In genomic region chrX:36513726-36514125, GRCm38 (mm10) we compare ENCODE assay signal across 14 mouse cellular contexts. TPM values are rescaled to one million over a fixed set of nuclear protein-coding genes. Genes with fewer than 3 reads are reported as not detected.
DNase-seq lines count a peak whose midpoint lies in the region; ATAC-seq and TF ChIP-seq lines count a peak whose summit lies in the region.
"Had no signal": no experiment of that assay in that cellular context is flagged by ENCODE, and none has a peak within 500 bp of the region (broad histone marks: within the 10 kb centered on the region; RNA-seq: fewer than 3 reads in every experiment).

No protein-coding gene starts in this region.

- H3K9me3 ChIP-seq in liver, postnatal 0 days (ENCODE audit: low read length): no peaks in the 10 kb centered on the region
- H3K9me3 ChIP-seq in liver, embryonic 12.5 days (replicated peaks): no peaks in the 10 kb centered on the region
- H3K9me3 ChIP-seq in MEL (replicated peaks; ENCODE audit: insufficient read depth, low read length): no peaks in the 10 kb centered on the region
- H3K9me3 ChIP-seq: midbrain, embryonic 13.5 days had no signal

- no peak for ATAC-seq in liver, postnatal 0 days
- ATAC-seq in liver, embryonic 12.5 days: no peak
- peak; percentile 52; the same call in 1 of the 2 replicates for ATAC-seq in common myeloid progenitor, adult 5-6 weeks (replicated peaks; ENCODE audit: low read depth, poor library complexity, severe bottlenecking)
- ATAC-seq: midbrain, embryonic 13.5 days had no signal

- peak; percentile 7 to 18 for DNase-seq in adrenal gland, adult 18-20 months (ENCODE audit: low spot score in 2 of 2)
- no peak for DNase-seq in adrenal gland, adult 8-10 months
- DNase-seq in liver, postnatal 0 days: no peak
- peak; percentile 26 for DNase-seq in MEL (ENCODE audit: low read depth, low spot score)
- no peak for DNase-seq in right cerebral cortex, postnatal 10 days (ENCODE audit: low spot score in 2 of 2)
- no peak for DNase-seq in right cerebral cortex, postnatal 14 days
- DNase-seq: B cell, adult 2 months had no signal

- H3K27ac ChIP-seq in liver, postnatal 0 days (ENCODE audit: low read depth): no peak overlapping the region
- no peak overlapping the region for H3K27ac ChIP-seq in liver, embryonic 12.5 days
- H3K27ac ChIP-seq in MEL (ENCODE audit: control insufficient read depth, low read depth, low read length): no peak overlapping the region
- H3K27ac ChIP-seq: midbrain, embryonic 13.5 days had no signal

- TF ChIP-seq POLR2A in MEL (IDR thresholded peaks at IDR 0.05; ENCODE audit: control insufficient read depth in 1 of 2, insufficient read depth in 1 of 2, low read depth in 1 of 2, low read length in 2 of 2, poor library complexity in 1 of 2): no peak

- H3K27me3 ChIP-seq in liver, postnatal 0 days (ENCODE audit: insufficient read depth, low read length): no peaks in the 10 kb centered on the region
- no peaks in the 10 kb centered on the region for H3K27me3 ChIP-seq in liver, embryonic 12.5 days (replicated peaks)
- no peaks in the 10 kb centered on the region for H3K27me3 ChIP-seq in MEL (ENCODE audit: control insufficient read depth in 1 of 2, insufficient read depth in 2 of 2, low read length in 2 of 2)
- H3K27me3 ChIP-seq: midbrain, embryonic 13.5 days had no signal

- H3K4me2 ChIP-seq in liver, postnatal 0 days (ENCODE audit: low read depth, low read length): no peak overlapping the region
- H3K4me2 ChIP-seq in liver, embryonic 12.5 days: no peak overlapping the region
- H3K4me2 ChIP-seq: liver, embryonic 11.5 days; midbrain, embryonic 13.5 days had no signal

- no peak for TF ChIP-seq EP300 in liver, postnatal 0 days (IDR thresholded peaks at IDR 0.05; ENCODE audit: low read depth)
- no peak for TF ChIP-seq EP300 in MEL (IDR thresholded peaks at IDR 0.05; ENCODE audit: low read depth in 1 of 2, low read length in 2 of 2)

- 42% methylated on average over 8 of the region's 8 CpGs for WGBS in liver, postnatal 0 days (ENCODE audit: insufficient replicate concordance)
- 37% methylated on average over 8 of the region's 8 CpGs for WGBS in liver, embryonic 12.5 days (ENCODE audit: insufficient replicate concordance)

- no peak overlapping the region for H3K4me3 ChIP-seq in liver, postnatal 0 days (ENCODE audit: low read depth, low read length)
- H3K4me3 ChIP-seq in liver, embryonic 12.5 days: no peak overlapping the region
- no peak overlapping the region for H3K4me3 ChIP-seq in MEL (ENCODE audit: control insufficient read depth in 1 of 2, insufficient read depth in 1 of 2, low read depth in 2 of 2, low read length in 2 of 2)
- H3K4me3 ChIP-seq: midbrain, embryonic 13.5 days had no signal

- TF ChIP-seq CTCF in liver, postnatal 0 days (IDR thresholded peaks at IDR 0.05; ENCODE audit: low read depth): 0 out of 2 replicates have a peak, but pooled peaks have one; percentile 8
- TF ChIP-seq CTCF in MEL (IDR thresholded peaks at IDR 0.05 in 2 of 3, conservative IDR thresholded peaks at IDR 0.05 in 1 of 3; ENCODE audit: control insufficient read depth in 1 of 3, insufficient read depth in 1 of 3, low read depth in 2 of 3, low read length in 3 of 3, poor library complexity in 1 of 3, severe bottlenecking in 1 of 3): peak in 2 of 3 experiments; percentile 13 to 19; a peak in 1 of 6 replicates

- no peaks in the 10 kb centered on the region for H3K36me3 ChIP-seq in liver, postnatal 0 days (replicated peaks; ENCODE audit: insufficient read depth, low read length)
- H3K36me3 ChIP-seq in liver, embryonic 12.5 days: no peaks in the 10 kb centered on the region
- H3K36me3 ChIP-seq in MEL (ENCODE audit: control insufficient read depth in 1 of 2, insufficient read depth in 2 of 2, low read length in 2 of 2): no peaks in the 10 kb centered on the region
- H3K36me3 ChIP-seq: midbrain, embryonic 13.5 days had no signal

- no peak overlapping the region for H3K9ac ChIP-seq in liver, postnatal 0 days (replicated peaks)
- H3K9ac ChIP-seq in liver, embryonic 12.5 days: no peak overlapping the region
- H3K9ac ChIP-seq in MEL (ENCODE audit: control insufficient read depth, low read depth, low read length, poor library complexity, severe bottlenecking): no peak overlapping the region
- H3K9ac ChIP-seq: midbrain, embryonic 13.5 days had no signal

- TF ChIP-seq RAD21 in MEL (IDR thresholded peaks at IDR 0.05; ENCODE audit: low read depth, low read length): no peak; the same call in 1 of the 2 replicates

- no peaks in the 10 kb centered on the region for H3K4me1 ChIP-seq in liver, postnatal 0 days (ENCODE audit: insufficient read depth)
- no peaks in the 10 kb centered on the region for H3K4me1 ChIP-seq in liver, embryonic 12.5 days
- H3K4me1 ChIP-seq in MEL (ENCODE audit: control insufficient read depth in 1 of 2, insufficient read depth in 2 of 2, low read length in 2 of 2): no peaks in the 10 kb centered on the region
- H3K4me1 ChIP-seq: midbrain, embryonic 13.5 days had no signal

- H3K79me2 ChIP-seq in MEL (ENCODE audit: control insufficient read depth, insufficient read depth, low read length, poor library complexity): no peaks in the 10 kb centered on the region

TF ChIP-seq in MEL, 35 proteins besides CTCF, POLR2A, EP300 and RAD21:
- 0 out of 2 replicates have a peak, but pooled peaks have one; percentile 23 for TF ChIP-seq MYC (IDR thresholded peaks at IDR 0.05; ENCODE audit: low read depth, low read length)
- no peak for TF ChIP-seq ETS1 (IDR thresholded peaks at IDR 0.05; ENCODE audit: low read depth, low read length)
- TF ChIP-seq GATA1 (IDR thresholded peaks at IDR 0.05; ENCODE audit: low read depth, low read length): no peak
- no peak for TF ChIP-seq NELFE (IDR thresholded peaks at IDR 0.05; ENCODE audit: low read depth, low read length)
- no peak for TF ChIP-seq TAL1 (IDR thresholded peaks at IDR 0.05; ENCODE audit: low read length)

RNA-seq across cellular contexts. Expression of gene Gm14569, which starts 22.1 kb away (rescaled TPM):
- under 1 TPM in 1 of 2 experiments, not detected in 1; 0.76 TPM for total RNA-seq in adrenal gland, adult 18-20 months (2021)
- total RNA-seq in adrenal gland, adult 8-10 months (2022): under 1 TPM in 2 of 4 experiments, not detected in 2; 0.28 to 0.61 TPM
- not detected in 2 replicates for polyA plus RNA-seq in liver, postnatal 0 days (2015; fragmentation: Nextera tagmentation; extraction: Ambion mirVana)
- polyA plus RNA-seq in liver, embryonic 12.5 days (2016; fragmentation: Nextera tagmentation; extraction: Ambion mirVana): not detected in 2 replicates
- total RNA-seq in MEL (2012; rRNA removed): not detected in 2 replicates
- under 1 TPM in 1 of 2 experiments, not detected in 1; 0.01 TPM for polyA plus RNA-seq in MEL (2012; ENCODE audit: insufficient read depth in 1 of 2, insufficient read length in 2 of 2, low read depth in 1 of 2, low replicate concordance in 2 of 2, missing spikeins in 1 of 2)
- not detected in 2 replicates for total RNA-seq in common myeloid progenitor, adult 5-6 weeks (2017)
- total RNA-seq: heart, adult 18-20 months had no signal
- polyA plus RNA-seq: heart, postnatal 0 days; liver, embryonic 11.5 days; midbrain, embryonic 13.5 days; neural tube, embryonic 14.5 days had no signal

Comparison
In these comparisons a context has a peak if more than half of its experiments do, and no peak if none do; other contexts are left out.
1. DNase-seq: peak in adrenal gland, adult 18-20 months (2 of 2) and MEL (single experiment); none in adrenal gland, adult 8-10 months (single experiment), liver, postnatal 0 days (single experiment), right cerebral cortex, postnatal 10 days (0 of 2) and right cerebral cortex, postnatal 14 days (single experiment).